Mouse (Mus musculus) liver, embryonic 11.5 days (tissue): ENCODE data around the gene Rpl31. TPM values are rescaled to one million over a fixed set of nuclear protein-coding genes. Genes with fewer than 3 reads are reported as not detected.

ENCODE experiments used
- ATAC-seq: fragments of 200-750 bp; cut with Nextera tagmentation; replicated peaks from 2 replicates; pipeline ENCODE4 v1.8.0; 2017; ENCODE audit warnings: moderate number of reproducible peaks, mild to moderate bottlenecking, moderate TSS enrichment, moderate library complexity; ENCODE audit not compliant: low FRiP score
- DNase-seq: peaks from one replicate; pipeline ENCODE4 v3.0.0-alpha.2; 2017; ENCODE audit warnings: low spot score
- H3K27ac ChIP-seq: fragments of 300-500 bp; sonication (generic); 2 replicates; pipeline ENCODE4 v1.5.1; 2014; ENCODE audit warnings: mild to moderate bottlenecking, low read depth, low read length, control low read depth
- H3K27me3 ChIP-seq: fragments of 300-500 bp; sonication (generic); replicated peaks from 2 replicates; pipeline ENCODE4 v1.6.1; 2014; ENCODE audit warnings: low read length, mixed read lengths; ENCODE audit not compliant: control insufficient read depth, insufficient read depth
- H3K36me3 ChIP-seq: fragments of 300-500 bp; sonication (generic); 2 replicates; pipeline ENCODE4 v1.6.1; 2014; ENCODE audit warnings: mild to moderate bottlenecking, low read length, moderate library complexity, mixed read lengths; ENCODE audit not compliant: control insufficient read depth, insufficient read depth
- H3K4me1 ChIP-seq: fragments of 300-500 bp; sonication (generic); replicated peaks from 2 replicates; pipeline ENCODE4 v1.6.1; 2014; ENCODE audit warnings: low read length, mixed read lengths; ENCODE audit not compliant: control insufficient read depth, insufficient read depth
- H3K4me2 ChIP-seq: fragments of 300-500 bp; sonication (generic); 2 replicates; pipeline ENCODE4 v1.6.1; 2014; ENCODE audit warnings: mild to moderate bottlenecking, control low read depth, moderate library complexity
- H3K4me3 ChIP-seq: fragments of 300-500 bp; sonication (generic); 2 replicates; pipeline ENCODE4 v1.5.1; 2014; ENCODE audit warnings: low read depth, low read length, control low read depth
- H3K9ac ChIP-seq: fragments of 300-500 bp; sonication (generic); 2 replicates; pipeline ENCODE4 v1.6.1; 2014; ENCODE audit warnings: low read depth, low read length, control low read depth
- H3K9me3 ChIP-seq: fragments of 300-500 bp; sonication (generic); 2 replicates; pipeline ENCODE4 v1.6.1; 2016; ENCODE audit warnings: low read length, inconsistent platforms, mixed read lengths; ENCODE audit not compliant: control insufficient read depth
- WGBS: fragments of 180-500 bp; shearing (Covaris S2); extraction: QIAGEN DNeasy Blood & Tissue Kit; methylation state at CpG from one replicate; pipeline ENCODE4 v1.1.7; 2014; 5-methylcytosine and 5-hydroxymethylcytosine counted together
- polyA plus RNA-seq: library from polyadenylated mRNA; unstranded; fragments of >200 nt; fragmentation: Nextera tagmentation; extraction: Ambion mirVana; gene quantifications from 2 replicates; pipeline ENCODE4 v1.2.1, GENCODE M21; 2014

The Rpl31 gene
- polyA plus RNA-seq, 1 experiment from 2014 or later: 768 TPM

- Histone ChIP-seq H3K27ac (no peak overlapping the region), H3K4me3 (no peak overlapping the region)
- 76% methylated on average over 9 of the region's 9 CpGs for WGBS
Observed at GRCm38 (mm10) chr1:39418852-39419251, 51.2 kb downstream of the Rpl31 start.

GRCm38 (mm10) chr1:39420987-39421386 lies 53.3 kb downstream of the Rpl31 start:
- Histone ChIP-seq H3K27ac (no peak overlapping the region), H3K4me3 (no peak overlapping the region), H3K4me2 (no peak overlapping the region), H3K9ac (no peak overlapping the region), H3K4me1 (no peaks in the 10 kb centered on the region), H3K9me3 (no peaks in the 10 kb centered on the region), H3K27me3 (no peaks in the 10 kb centered on the region), H3K36me3 (no peaks in the 10 kb centered on the region)
- DNase-seq (no peak), ATAC-seq (no peak)
- 90% methylated on average over 6 of the region's 6 CpGs for WGBS

More at GRCm38 (mm10) chr1:39418852-39419251, 51.2 kb downstream of the Rpl31 start:
- Histone ChIP-seq H3K9me3 (no peaks in the 10 kb centered on the region), H3K9ac (no peak overlapping the region), H3K4me2 (no peak overlapping the region), H3K4me1 (no peaks in the 10 kb centered on the region), H3K27me3 (no peaks in the 10 kb centered on the region), H3K36me3 (no peaks in the 10 kb centered on the region)
- ATAC-seq: no peak
- DNase-seq: no peak

Other genes starting within 250 kb of the Rpl31 start
- 0.04 and 0.11 TPM in 2 replicates for gene Npas2, start 174.1 kb upstream of the Rpl31 start, polyA plus RNA-seq
- gene Tbc1d8, start 110.9 kb downstream of the Rpl31 start, polyA plus RNA-seq: 6.7 and 9.3 TPM in 2 replicates
- gene Cnot11, start 167.2 kb downstream of the Rpl31 start, polyA plus RNA-seq: 24.3 and 26.3 TPM in 2 replicates
- gene Rnf149, start 209.6 kb downstream of the Rpl31 start, polyA plus RNA-seq: 27.5 and 29.6 TPM in 2 replicates